Mouse (Mus musculus): ENCODE measurements around the gene Nucb2. TPM values are rescaled to one million over a fixed set of nuclear protein-coding genes. Genes with fewer than 3 reads are reported as not detected.

Gene Nucb2
- 9.6 and 10.8 TPM in 2 replicates for total RNA-seq (2012; rRNA removed)

- Histone ChIP-seq H3K36me3 (ENCODE audit: control insufficient read depth, insufficient read depth, low read length, poor library complexity, severe bottlenecking) (no peaks in the 10 kb centered on the region), H3K9ac (ENCODE audit: insufficient read depth, low read depth, low read length, poor library complexity, severe bottlenecking) (peak within 1 kb of the TSS; percentile 84), H3K9me3 (ENCODE audit: control insufficient read depth, insufficient read depth, low read depth, low read length) (no peaks in the 10 kb centered on the region), H3K4me1 (ENCODE audit: control insufficient read depth in 2 of 2, insufficient read depth in 2 of 2, low read length in 2 of 2, poor library complexity in 1 of 2) (no peaks in the 10 kb centered on the region), H3K4me3 (ENCODE audit: insufficient read depth in 1 of 2, low read depth in 1 of 2, low read length in 2 of 2, poor library complexity in 1 of 2, severe bottlenecking in 1 of 2) (peak within 1 kb of the TSS; percentile 96 to 98), H3K27ac (ENCODE audit: insufficient read depth, low read depth, low read length, poor library complexity, severe bottlenecking) (no peak within 1 kb of the TSS)
- DNase-seq (ENCODE audit: low read depth, low spot score), result peak; percentile 97
- in situ Hi-C loops (cut with MboI; ENCODE audit: low sequenced_read_pairs in 2 of 2, unreplicated experiment in 2 of 2), result no loop called here
- peak; percentile 90 for TF ChIP-seq CHD2 (IDR thresholded peaks at IDR 0.05; ENCODE audit: low read depth, low read length)
- TF ChIP-seq ZNF384 (IDR thresholded peaks at IDR 0.05; ENCODE audit: low read depth, low read length), result no peak
- no peak for TF ChIP-seq ZC3H11A (IDR thresholded peaks at IDR 0.05; ENCODE audit: borderline replicate concordance, low read depth, low read length)
- TF ChIP-seq MAFK (IDR thresholded peaks at IDR 0.05; ENCODE audit: insufficient read depth, low read depth, low read length), result no peak
- TF ChIP-seq HCFC1 (IDR thresholded peaks at IDR 0.05; ENCODE audit: borderline replicate concordance, insufficient read depth, low read length), result 0 out of 2 replicates have a peak, but pooled peaks have one; percentile 21
Measured at GRCm38 (mm10) chr7:116503879-116504817, at the start of gene Nucb2. Gene Nucb2, plus strand, starts transcription at chr7:116504369.

GRCm38 (mm10) chr7:116456964-116457363, 47.2 kb upstream of the Nucb2 start:
- Histone ChIP-seq H3K4me3 (ENCODE audit: insufficient read depth in 1 of 2, low read depth in 1 of 2, low read length in 2 of 2, poor library complexity in 1 of 2, severe bottlenecking in 1 of 2) (no peak overlapping the region), H3K36me3 (ENCODE audit: control insufficient read depth, insufficient read depth, low read length, poor library complexity, severe bottlenecking) (no peaks in the 10 kb centered on the region), H3K9me3 (ENCODE audit: control insufficient read depth, insufficient read depth, low read depth, low read length) (no peaks in the 10 kb centered on the region), H3K27ac (ENCODE audit: insufficient read depth, low read depth, low read length, poor library complexity, severe bottlenecking) (no peak overlapping the region), H3K9ac (ENCODE audit: insufficient read depth, low read depth, low read length, poor library complexity, severe bottlenecking) (no peak overlapping the region), H3K4me1 (ENCODE audit: control insufficient read depth in 2 of 2, insufficient read depth in 2 of 2, low read length in 2 of 2, poor library complexity in 1 of 2) (no peaks in the 10 kb centered on the region)
- in situ Hi-C loops (cut with MboI; ENCODE audit: low sequenced_read_pairs in 2 of 2, unreplicated experiment in 2 of 2), result no loop called here
- DNase-seq (ENCODE audit: low read depth, low spot score), result no peak
- no peak for TF ChIP-seq MAFK (IDR thresholded peaks at IDR 0.05; ENCODE audit: insufficient read depth, low read depth, low read length)
- TF ChIP-seq CHD2 (IDR thresholded peaks at IDR 0.05; ENCODE audit: low read depth, low read length), result no peak
- no peak for TF ChIP-seq HCFC1 (IDR thresholded peaks at IDR 0.05; ENCODE audit: borderline replicate concordance, insufficient read depth, low read length)
- TF ChIP-seq ZC3H11A (IDR thresholded peaks at IDR 0.05; ENCODE audit: borderline replicate concordance, low read depth, low read length), result no peak
- TF ChIP-seq ZNF384 (IDR thresholded peaks at IDR 0.05; ENCODE audit: low read depth, low read length), result no peak

- no peak for TF ChIP-seq MAFK (IDR thresholded peaks at IDR 0.05; ENCODE audit: insufficient read depth, low read depth, low read length)
- TF ChIP-seq ZC3H11A (IDR thresholded peaks at IDR 0.05; ENCODE audit: borderline replicate concordance, low read depth, low read length), result no peak
- no peak for TF ChIP-seq CHD2 (IDR thresholded peaks at IDR 0.05; ENCODE audit: low read depth, low read length)
- TF ChIP-seq HCFC1 (IDR thresholded peaks at IDR 0.05; ENCODE audit: borderline replicate concordance, insufficient read depth, low read length), result no peak
- no peak for TF ChIP-seq ZNF384 (IDR thresholded peaks at IDR 0.05; ENCODE audit: low read depth, low read length)
- in situ Hi-C loops (cut with MboI; ENCODE audit: low sequenced_read_pairs in 2 of 2, unreplicated experiment in 2 of 2), result no loop called here
- DNase-seq (ENCODE audit: low read depth, low spot score), result no peak
- H3K4me3 ChIP-seq (ENCODE audit: insufficient read depth in 1 of 2, low read depth in 1 of 2, low read length in 2 of 2, poor library complexity in 1 of 2, severe bottlenecking in 1 of 2), result no peak overlapping the region
- H3K4me1 ChIP-seq (ENCODE audit: control insufficient read depth in 2 of 2, insufficient read depth in 2 of 2, low read length in 2 of 2, poor library complexity in 1 of 2), result no peaks in the 10 kb centered on the region
- H3K27ac ChIP-seq (ENCODE audit: insufficient read depth, low read depth, low read length, poor library complexity, severe bottlenecking), result no peak overlapping the region
- H3K9ac ChIP-seq (ENCODE audit: insufficient read depth, low read depth, low read length, poor library complexity, severe bottlenecking), result no peak overlapping the region
- H3K9me3 ChIP-seq (ENCODE audit: control insufficient read depth, insufficient read depth, low read depth, low read length), result no peaks in the 10 kb centered on the region
- no peaks in the 10 kb centered on the region for H3K36me3 ChIP-seq (ENCODE audit: control insufficient read depth, insufficient read depth, low read length, poor library complexity, severe bottlenecking)
Measured at GRCm38 (mm10) chr7:116457391-116457790, 46.8 kb upstream of the Nucb2 start.

- DNase-seq (ENCODE audit: low read depth, low spot score), result no peak
- H3K4me1 ChIP-seq (ENCODE audit: control insufficient read depth in 2 of 2, insufficient read depth in 2 of 2, low read length in 2 of 2, poor library complexity in 1 of 2), result no peaks in the 10 kb centered on the region
Measured at GRCm38 (mm10) chr7:116458985-116459441, 45.2 kb upstream of the Nucb2 start.

More at GRCm38 (mm10) chr7:116458985-116459441, 45.2 kb upstream of the Nucb2 start:
- no peaks in the 10 kb centered on the region for H3K36me3 ChIP-seq (ENCODE audit: control insufficient read depth, insufficient read depth, low read length, poor library complexity, severe bottlenecking)
- in situ Hi-C loops (cut with MboI; ENCODE audit: low sequenced_read_pairs in 2 of 2, unreplicated experiment in 2 of 2), result no loop called here
- H3K27ac ChIP-seq (ENCODE audit: insufficient read depth, low read depth, low read length, poor library complexity, severe bottlenecking), result no peak overlapping the region
- no peaks in the 10 kb centered on the region for H3K9me3 ChIP-seq (ENCODE audit: control insufficient read depth, insufficient read depth, low read depth, low read length)
- TF ChIP-seq ZNF384 (IDR thresholded peaks at IDR 0.05; ENCODE audit: low read depth, low read length), result no peak
- no peak for TF ChIP-seq ZC3H11A (IDR thresholded peaks at IDR 0.05; ENCODE audit: borderline replicate concordance, low read depth, low read length)
- no peak for TF ChIP-seq MAFK (IDR thresholded peaks at IDR 0.05; ENCODE audit: insufficient read depth, low read depth, low read length)
- TF ChIP-seq HCFC1 (IDR thresholded peaks at IDR 0.05; ENCODE audit: borderline replicate concordance, insufficient read depth, low read length), result no peak
- no peak for TF ChIP-seq CHD2 (IDR thresholded peaks at IDR 0.05; ENCODE audit: low read depth, low read length)
- H3K4me3 ChIP-seq (ENCODE audit: insufficient read depth in 1 of 2, low read depth in 1 of 2, low read length in 2 of 2, poor library complexity in 1 of 2, severe bottlenecking in 1 of 2), result no peak overlapping the region
- H3K9ac ChIP-seq (ENCODE audit: insufficient read depth, low read depth, low read length, poor library complexity, severe bottlenecking), result no peak overlapping the region

Data from ES-E14 (cell line).